Mouse (Mus musculus) megakaryocyte, embryonic 14.5 days (primary cell): Measurements from ENCODE around the gene Gm765.

Source experiments
- FLI1 ChIP-seq: IDR thresholded peaks from 2 replicates; pipeline ENCODE4 v1.6.1; 2012; ENCODE audit warnings: low read length, inconsistent platforms, mixed read lengths
- GATA1 ChIP-seq: IDR thresholded peaks from 3 replicates; pipeline ENCODE4 v1.6.1; 2012; ENCODE audit warnings: mixed read lengths, low read length, inconsistent platforms, borderline replicate concordance

GRCm38 (mm10) chr6:98287521-98287920, 55.0 kb downstream of the Gm765 start:
- TF ChIP-seq GATA1 (no peak), FLI1 (no peak)
